Mouse (Mus musculus) lung, embryonic 14.5 days (tissue): ENCODE results near the gene Tm4sf19. TPM values are rescaled to one million over a fixed set of nuclear protein-coding genes. Genes with fewer than 3 reads are reported as not detected.

ENCODE experiments used
- ATAC-seq: fragments of 200-750 bp; cut with Nextera tagmentation; 2 replicates; pipeline ENCODE4 v1.8.0; 2017; ENCODE audit warnings: mild to moderate bottlenecking, moderate TSS enrichment, moderate library complexity; ENCODE audit not compliant: insufficient read depth
- DNase-seq: peaks from one replicate; pipeline ENCODE4 v3.0.0-alpha.2; 2015
- H3K27ac ChIP-seq: fragments of 300-500 bp; sonication (generic); 2 replicates; pipeline ENCODE4 v1.5.1; 2014; ENCODE audit warnings: low read depth, mild to moderate bottlenecking, moderate library complexity
- H3K27me3 ChIP-seq: fragments of 300-500 bp; sonication (generic); 2 replicates; pipeline ENCODE4 v1.6.1; 2014; ENCODE audit warnings: low read length, control low read depth; ENCODE audit not compliant: insufficient read depth
- H3K36me3 ChIP-seq: fragments of 300-500 bp; sonication (generic); 2 replicates; pipeline ENCODE4 v1.6.1; 2014; ENCODE audit warnings: control low read depth; ENCODE audit not compliant: insufficient read depth
- H3K4me1 ChIP-seq: fragments of 300-500 bp; sonication (generic); 2 replicates; pipeline ENCODE4 v1.6.1; 2014; ENCODE audit warnings: antibody characterized with exemption, control low read depth; ENCODE audit not compliant: insufficient read depth
- H3K4me2 ChIP-seq: fragments of 300-500 bp; sonication (generic); 2 replicates; pipeline ENCODE4 v1.6.1; 2014; ENCODE audit warnings: mild to moderate bottlenecking
- H3K4me3 ChIP-seq: fragments of 300-500 bp; sonication (generic); 2 replicates; pipeline ENCODE4 v1.5.1; 2014; ENCODE audit warnings: low read depth, low read length
- H3K9ac ChIP-seq: fragments of 300-500 bp; sonication (generic); 2 replicates; pipeline ENCODE4 v1.6.1; 2014
- H3K9me3 ChIP-seq: fragments of 300-500 bp; sonication (generic); 2 replicates; pipeline ENCODE4 v1.6.1; 2016; ENCODE audit warnings: low read depth, low read length, control low read depth
- CTCF ChIP-seq: IDR thresholded peaks from 2 replicates; pipeline ENCODE4 v1.5.1; 2016; ENCODE audit warnings: antibody characterized with exemption, low read depth
- WGBS: fragments of 180-500 bp; shearing (Covaris S2); extraction: QIAGEN DNeasy Blood & Tissue Kit; methylation state at CpG from one replicate; pipeline ENCODE4 v1.1.7; 2014; 5-methylcytosine and 5-hydroxymethylcytosine counted together
- polyA plus RNA-seq: library from polyadenylated mRNA; unstranded; fragments of >200 nt; fragmentation: Nextera tagmentation; extraction: Ambion mirVana; gene quantifications from 2 replicates; pipeline ENCODE4 v1.2.1, GENCODE M21; 2014

The Tm4sf19 gene
- polyA plus RNA-seq, 1 experiment from 2014 or later = not detected

DNA sequence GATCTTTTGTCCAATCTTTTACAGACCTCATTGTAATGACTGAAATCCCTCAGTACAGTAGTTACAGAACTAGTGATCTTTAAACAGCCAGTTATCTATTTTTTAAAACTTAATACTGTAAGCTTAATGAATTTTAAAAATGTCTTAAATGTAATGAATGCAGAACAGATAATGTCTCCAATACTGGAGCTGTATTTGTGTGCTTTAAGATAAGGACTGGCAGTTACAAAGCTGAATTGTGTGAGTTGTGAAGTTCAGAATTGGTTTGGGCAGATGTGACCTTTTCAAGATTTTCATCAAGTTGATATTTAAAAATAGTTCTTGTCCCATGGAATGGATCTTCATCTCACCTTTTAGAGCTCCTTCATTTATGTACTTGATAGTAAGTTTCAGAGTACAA lies 11.3 kb upstream of the Tm4sf19 start:
- H3K4me3 ChIP-seq = no peak overlapping the region
- H3K36me3 ChIP-seq = peaks cover 67% of the 10 kb centered on the region
- H3K9me3 ChIP-seq = no peaks in the 10 kb centered on the region
- H3K27ac ChIP-seq = no peak overlapping the region
- no peak overlapping the region for H3K9ac ChIP-seq
- no peak overlapping the region for H3K4me2 ChIP-seq
- ATAC-seq (no peak), DNase-seq (no peak)
- H3K4me1 ChIP-seq = no peaks in the 10 kb centered on the region
- TF ChIP-seq CTCF = no peak
- no peaks in the 10 kb centered on the region for H3K27me3 ChIP-seq

DNA sequence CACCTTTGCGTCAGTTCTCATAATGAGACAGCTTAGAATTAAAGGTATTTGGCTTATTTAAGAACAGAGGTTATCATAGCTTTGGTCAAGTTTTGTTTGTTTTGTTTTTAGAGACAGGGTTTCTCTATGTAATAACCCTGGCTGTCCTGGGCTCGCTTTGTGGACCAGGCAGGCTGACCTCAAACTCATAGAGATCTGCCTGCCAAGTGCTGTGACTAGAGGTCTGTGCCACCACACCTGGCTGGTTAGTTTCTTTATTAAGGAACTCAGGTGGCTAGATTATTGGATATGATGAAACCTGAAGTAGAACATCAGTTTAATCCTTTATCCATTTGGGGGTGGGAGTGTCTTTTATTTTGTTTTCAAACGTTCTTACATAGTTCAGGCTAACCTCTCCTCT lies 10.5 kb upstream of the Tm4sf19 start:
- Histone ChIP-seq H3K4me3 (no peak overlapping the region), H3K4me1 (no peaks in the 10 kb centered on the region), H3K27ac (no peak overlapping the region), H3K27me3 (no peaks in the 10 kb centered on the region), H3K9ac (no peak overlapping the region), H3K9me3 (no peaks in the 10 kb centered on the region), H3K36me3 (peaks cover 63% of the 10 kb centered on the region), H3K4me2 (no peak overlapping the region)
- DNase-seq (no peak), ATAC-seq (no peak)
- TF ChIP-seq CTCF = no peak
- 76% methylated on average over 3 of the region's 3 CpGs for WGBS

DNA sequence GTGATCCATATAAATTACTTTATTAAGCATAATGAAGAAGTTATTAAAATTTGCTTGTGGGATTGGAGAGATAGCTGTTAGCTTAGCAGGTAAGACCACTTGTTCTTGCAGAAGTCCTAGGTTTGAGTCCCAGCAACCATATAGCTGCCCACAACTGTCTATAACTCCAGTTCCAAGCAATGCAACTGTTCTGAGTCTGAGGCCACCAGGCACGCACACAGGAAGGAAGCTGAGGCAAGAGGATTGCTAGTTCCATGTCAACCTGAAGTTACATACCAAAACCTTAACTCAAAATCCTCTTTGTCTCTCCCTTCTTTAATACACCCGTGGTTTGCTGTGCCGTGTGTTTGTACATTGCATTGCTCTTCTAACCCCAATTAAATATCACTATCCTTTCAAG lies 9.4 kb upstream of the Tm4sf19 start:
- no peak for ATAC-seq
- TF ChIP-seq CTCF = no peak
- Histone ChIP-seq H3K4me2 (no peak overlapping the region), H3K9ac (no peak overlapping the region), H3K4me3 (no peak overlapping the region), H3K27ac (no peak overlapping the region), H3K4me1 (no peaks in the 10 kb centered on the region), H3K9me3 (no peaks in the 10 kb centered on the region), H3K27me3 (no peaks in the 10 kb centered on the region), H3K36me3 (peaks cover 53% of the 10 kb centered on the region)
- DNase-seq = no peak
- WGBS = 94% methylated on average over 3 of the region's 3 CpGs

DNA sequence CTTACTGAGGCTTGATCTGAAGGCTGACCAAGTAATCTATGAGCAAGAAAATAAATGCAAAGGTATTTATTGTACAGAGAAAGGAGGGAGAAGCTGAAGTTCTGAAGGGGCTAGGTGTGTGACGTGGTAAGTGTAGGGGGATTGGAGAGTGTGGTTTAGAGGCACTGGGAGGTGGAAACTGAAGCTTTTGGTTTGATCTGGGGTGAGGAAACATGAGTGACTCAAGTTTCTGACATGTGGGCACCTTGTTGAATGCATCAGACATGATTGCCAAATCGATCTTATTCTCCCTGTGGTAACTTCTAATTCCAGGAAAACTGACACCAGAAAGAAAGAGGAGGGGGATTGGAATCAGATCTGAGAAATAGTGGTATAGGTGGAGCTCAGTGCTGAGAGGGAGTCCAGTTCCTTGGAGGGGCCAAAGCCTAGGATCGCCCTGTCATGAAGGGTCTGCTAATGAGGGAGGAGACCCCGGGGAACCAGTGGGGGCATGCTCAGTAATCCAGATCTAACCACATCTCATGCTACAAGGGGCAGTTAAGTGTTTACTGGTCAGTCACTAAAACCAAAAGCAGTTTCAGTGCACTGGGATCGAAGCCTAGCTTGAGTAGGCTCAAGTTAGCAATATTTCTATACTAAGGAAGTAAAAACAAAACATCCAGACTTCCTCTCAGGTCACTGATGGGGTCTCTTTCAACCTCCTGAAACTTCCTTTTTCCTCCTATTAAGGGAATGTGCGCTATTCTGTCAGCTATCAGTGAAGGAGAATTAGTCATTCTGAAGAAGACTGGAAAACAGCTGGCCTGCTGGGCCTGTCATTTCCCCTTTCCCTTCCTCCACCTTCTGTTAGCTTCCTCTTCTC lies 4.4 kb upstream of the Tm4sf19 start:
- Histone ChIP-seq H3K4me3 (no peak overlapping the region), H3K4me1 (no peaks in the 10 kb centered on the region), H3K9me3 (no peaks in the 10 kb centered on the region), H3K36me3 (peaks cover 22% of the 10 kb centered on the region), H3K27me3 (no peaks in the 10 kb centered on the region), H3K27ac (no peak overlapping the region; the same call in 1 of the 2 replicates), H3K4me2 (no peak overlapping the region), H3K9ac (no peak overlapping the region)
- 58% methylated on average over 6 of the region's 6 CpGs for WGBS
- DNase-seq (peak; percentile 9), ATAC-seq (no peak)
- no peak for TF ChIP-seq CTCF

DNA sequence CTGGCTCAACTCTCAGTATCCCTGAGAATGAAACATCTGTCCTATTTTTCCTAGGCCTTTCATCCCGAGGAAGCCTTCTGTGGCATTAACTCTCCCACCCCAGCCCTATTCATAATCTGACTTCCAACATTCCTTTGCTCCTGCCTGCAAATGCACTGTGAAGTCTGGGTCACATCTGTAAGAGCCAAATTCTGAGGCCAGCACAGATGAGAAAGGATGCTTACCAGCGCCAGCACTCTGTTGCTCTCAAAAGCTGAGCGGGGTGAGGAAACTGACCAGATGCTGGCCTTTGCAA lies 3.8 kb upstream of the Tm4sf19 start:
- H3K4me3 ChIP-seq = no peak overlapping the region
- no peaks in the 10 kb centered on the region for H3K4me1 ChIP-seq
- 55% methylated on average over 3 of the region's 3 CpGs for WGBS
- ATAC-seq (no peak), DNase-seq (peak; percentile 1)
- H3K27ac ChIP-seq = peak overlapping the region; percentile 42; the same call in 1 of the 2 replicates
- TF ChIP-seq CTCF = no peak
- H3K36me3 ChIP-seq = peaks cover 17% of the 10 kb centered on the region; the same call in 1 of the 2 replicates
- no peaks in the 10 kb centered on the region for H3K9me3 ChIP-seq
- H3K27me3 ChIP-seq = no peaks in the 10 kb centered on the region
- no peak overlapping the region for H3K4me2 ChIP-seq
- no peak overlapping the region for H3K9ac ChIP-seq

DNA sequence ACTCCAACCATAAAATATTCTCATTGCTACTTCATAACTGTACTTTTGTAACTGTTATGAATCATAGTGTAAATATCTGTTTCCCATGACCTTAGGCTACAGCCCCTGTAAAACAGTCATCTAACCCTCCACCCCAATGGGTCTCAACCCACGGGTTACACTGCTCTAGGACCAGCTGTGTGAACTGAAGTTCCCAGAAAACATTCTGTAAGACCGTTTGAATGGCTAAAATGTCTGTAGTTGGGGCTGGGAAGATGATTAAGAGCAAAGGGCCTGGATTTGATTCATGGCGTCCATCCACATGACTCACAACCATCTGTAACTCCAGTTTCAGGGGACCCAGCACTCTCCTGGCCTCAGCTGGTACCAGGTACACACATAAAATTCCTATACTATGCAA lies 2.1 kb upstream of the Tm4sf19 start:
- Histone ChIP-seq H3K9ac (no peak overlapping the region), H3K27me3 (no peaks in the 10 kb centered on the region), H3K4me2 (no peak overlapping the region), H3K4me3 (no peak overlapping the region), H3K27ac (no peak overlapping the region), H3K9me3 (no peaks in the 10 kb centered on the region), H3K4me1 (no peaks in the 10 kb centered on the region), H3K36me3 (0 out of 2 replicates have a peak, but pooled peaks cover 2% of the 10 kb centered on the region)
- 70% methylated on average over 3 of the region's 3 CpGs for WGBS
- ATAC-seq (no peak), DNase-seq (no peak)
- TF ChIP-seq CTCF = no peak

DNA sequence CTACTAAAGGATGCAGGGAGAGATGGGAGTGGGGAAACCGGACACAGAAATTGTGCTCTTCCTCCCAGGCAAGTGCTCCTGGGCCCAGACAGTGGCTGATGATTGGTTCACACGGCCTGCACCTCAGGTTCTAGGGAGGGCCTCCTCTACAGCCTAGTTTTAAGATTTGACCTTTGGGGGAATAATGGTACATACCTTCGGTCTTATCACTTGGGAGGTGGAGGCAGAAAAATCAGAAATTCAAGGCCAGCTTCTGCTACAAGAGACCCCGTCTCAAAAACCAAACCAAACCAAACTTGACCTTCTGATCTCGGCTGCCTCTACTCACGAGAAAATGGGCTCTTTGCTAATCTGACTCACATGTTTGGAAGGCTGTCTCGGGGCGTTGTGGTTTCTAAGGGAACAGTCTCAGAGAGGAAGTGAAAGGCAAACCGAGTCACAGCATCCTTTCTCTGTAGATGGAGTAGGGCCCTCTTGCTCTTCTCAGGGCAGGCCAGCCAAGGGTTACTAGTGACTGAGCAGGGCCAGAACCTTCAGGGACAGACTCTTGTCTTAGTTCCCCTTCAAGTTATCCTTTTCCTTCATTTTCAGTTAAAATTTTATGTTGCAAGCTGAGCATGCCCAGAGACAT lies 1.1 kb downstream of the Tm4sf19 start:
- no peaks in the 10 kb centered on the region for H3K27me3 ChIP-seq
- no peak overlapping the region for H3K9ac ChIP-seq
- no peak overlapping the region for H3K4me2 ChIP-seq
- H3K9me3 ChIP-seq = no peaks in the 10 kb centered on the region
- ATAC-seq (no peak), DNase-seq (no peak)
- TF ChIP-seq CTCF = no peak
- WGBS = 66% methylated on average over 9 of the region's 9 CpGs
- no peak overlapping the region for H3K4me3 ChIP-seq
- no peak overlapping the region for H3K27ac ChIP-seq
- H3K36me3 ChIP-seq = no peaks in the 10 kb centered on the region
- no peaks in the 10 kb centered on the region for H3K4me1 ChIP-seq
